Mouse (Mus musculus) myocyte (in vitro differentiated cells): ENCODE results near the gene Brd3os.

ENCODE experiments used
- CEBPB ChIP-seq: IDR thresholded peaks from 2 replicates; pipeline ENCODE4 v1.6.1; 2011; ENCODE audit warnings: mild to moderate bottlenecking, moderate library complexity; ENCODE audit not compliant: poor library complexity, insufficient read depth, severe bottlenecking
- POLR2A ChIP-seq: IDR thresholded peaks from one replicate; pipeline ENCODE4 v1.6.1; 2011; ENCODE audit warnings: low read depth, mild to moderate bottlenecking, control low read depth, moderate library complexity; ENCODE audit not compliant: insufficient read length
- POLR2AphosphoS2 ChIP-seq: IDR thresholded peaks from one replicate; pipeline ENCODE4 v1.6.1; 2011; ENCODE audit warnings: low read depth, control low read depth; ENCODE audit not compliant: insufficient read length
- SRF ChIP-seq: IDR thresholded peaks from one replicate; pipeline ENCODE4 v1.6.1; 2011; ENCODE audit warnings: low read depth; ENCODE audit not compliant: control insufficient read depth, insufficient read length
- TCF12 ChIP-seq: IDR thresholded peaks from one replicate; pipeline ENCODE4 v1.6.1; 2011; ENCODE audit warnings: mild to moderate bottlenecking, control low read depth; ENCODE audit not compliant: poor library complexity, insufficient read depth, severe bottlenecking
- TCF3 ChIP-seq: IDR thresholded peaks from one replicate; pipeline ENCODE4 v1.6.1; 2011; ENCODE audit warnings: low read depth, control low read depth; ENCODE audit not compliant: insufficient read length
- USF1 ChIP-seq: IDR thresholded peaks from one replicate; pipeline ENCODE4 v1.6.1; 2011; ENCODE audit warnings: low read depth, mild to moderate bottlenecking, control low read depth, moderate library complexity

- TF ChIP-seq POLR2A = no peak
- no peak for TF ChIP-seq TCF12
- no peak for TF ChIP-seq POLR2AphosphoS2
- no peak for TF ChIP-seq CEBPB
- no peak for TF ChIP-seq SRF
- no peak for TF ChIP-seq USF1
- TF ChIP-seq TCF3 = no peak
These were observed 40.6 kb upstream of the Brd3os start for GRCm38 (mm10) chr2:27401544-27401943.
